Mouse (Mus musculus) limb, embryonic 12.5 days (tissue): ENCODE measurements around the gene Wdr76. TPM values are rescaled to one million over a fixed set of nuclear protein-coding genes. Genes with fewer than 3 reads are reported as not detected.
A peak's percentile ranks its signal among the peaks of the same experiment; 100 is the strongest.

Experiments
- ATAC-seq: fragments of 200-750 bp; cut with Nextera tagmentation; 2 replicates; pipeline ENCODE4 v1.8.0; 2017; ENCODE audit warnings: low read depth, moderate TSS enrichment; ENCODE audit not compliant: insufficient number of reproducible peaks, insufficient read depth, low FRiP score, low TSS enrichment
- H3K27ac ChIP-seq: fragments of 300-500 bp; sonication (generic); 2 replicates; pipeline ENCODE4 v1.5.1; 2016; ENCODE audit warnings: mild to moderate bottlenecking, moderate library complexity
- H3K27me3 ChIP-seq: fragments of 300-500 bp; sonication (generic); 2 replicates; pipeline ENCODE4 v1.6.1; 2016; ENCODE audit warnings: mild to moderate bottlenecking, moderate library complexity
- H3K36me3 ChIP-seq: fragments of 300-500 bp; sonication (generic); 2 replicates; pipeline ENCODE4 v1.6.1; 2016; ENCODE audit warnings: mild to moderate bottlenecking, moderate library complexity
- H3K4me1 ChIP-seq: fragments of 300-500 bp; sonication (generic); replicated peaks from 2 replicates; pipeline ENCODE4 v1.6.1; 2016
- H3K4me2 ChIP-seq: fragments of 300-500 bp; sonication (generic); 2 replicates; pipeline ENCODE4 v1.6.1; 2016; ENCODE audit warnings: mild to moderate bottlenecking, moderate library complexity
- H3K4me3 ChIP-seq: fragments of 300-500 bp; sonication (generic); replicated peaks from 2 replicates; pipeline ENCODE4 v1.5.1; 2016; ENCODE audit warnings: mild to moderate bottlenecking
- H3K9ac ChIP-seq: fragments of 300-500 bp; sonication (generic); replicated peaks from 2 replicates; pipeline ENCODE4 v1.6.1; 2016; ENCODE audit warnings: mild to moderate bottlenecking, moderate library complexity
- H3K9me3 ChIP-seq: fragments of 300-500 bp; sonication (generic); 2 replicates; pipeline ENCODE4 v1.6.1; 2016; ENCODE audit warnings: mild to moderate bottlenecking, moderate library complexity
- WGBS: fragments of 180-500 bp; shearing (Covaris S2); methylation state at CpG from one replicate; pipeline ENCODE4 v1.1.7; 2016; 5-methylcytosine and 5-hydroxymethylcytosine counted together
- polyA plus RNA-seq: library from polyadenylated mRNA; unstranded; fragments of >200 nt; fragmentation: Nextera tagmentation; extraction: Ambion mirVana; gene quantifications from 2 replicates; pipeline ENCODE4 v1.2.1, GENCODE M21; 2016

Wdr76 gene
- polyA plus RNA-seq, 1 experiment from 2014 or later = 9.2 TPM

- H3K9ac ChIP-seq = no peak overlapping the region
- H3K27me3 ChIP-seq = peaks cover 4% of the 10 kb centered on the region; the same call in 1 of the 2 replicates
- WGBS = 75% methylated on average over 9 of the region's 9 CpGs
- peaks cover 10% of the 10 kb centered on the region for H3K4me1 ChIP-seq
- H3K27ac ChIP-seq = no peak overlapping the region
- H3K4me2 ChIP-seq = no peak overlapping the region
- no peak overlapping the region for H3K4me3 ChIP-seq
- ATAC-seq = no peak
- H3K36me3 ChIP-seq = no peaks in the 10 kb centered on the region
- no peaks in the 10 kb centered on the region for H3K9me3 ChIP-seq
These were observed 67.6 kb downstream of the Wdr76 start for GRCm38 (mm10) chr2:121574066-121574630.

- no peak for ATAC-seq
These were observed 69.2 kb downstream of the Wdr76 start for GRCm38 (mm10) chr2:121575741-121576201.

GRCm38 (mm10) chr2:121582809-121583376, 76.4 kb downstream of the Wdr76 start:
- no peak for ATAC-seq
- no peaks in the 10 kb centered on the region for H3K9me3 ChIP-seq
- WGBS = 86% methylated on average over 13 of the region's 13 CpGs
- H3K4me3 ChIP-seq = no peak overlapping the region
- no peak overlapping the region for H3K9ac ChIP-seq
- no peaks in the 10 kb centered on the region for H3K27me3 ChIP-seq
- H3K27ac ChIP-seq = no peak overlapping the region
- H3K4me2 ChIP-seq = no peak overlapping the region
- peaks cover 12% of the 10 kb centered on the region for H3K4me1 ChIP-seq
- no peaks in the 10 kb centered on the region for H3K36me3 ChIP-seq

More at GRCm38 (mm10) chr2:121575741-121576201, 69.2 kb downstream of the Wdr76 start:
- Histone ChIP-seq H3K4me1 (peaks cover 10% of the 10 kb centered on the region), H3K4me3 (no peak overlapping the region), H3K36me3 (no peaks in the 10 kb centered on the region), H3K27me3 (peaks cover 4% of the 10 kb centered on the region; the same call in 1 of the 2 replicates), H3K9me3 (no peaks in the 10 kb centered on the region), H3K4me2 (no peak overlapping the region; the same call in 1 of the 2 replicates), H3K27ac (no peak overlapping the region), H3K9ac (no peak overlapping the region)
- WGBS = 48% methylated on average over 8 of the region's 8 CpGs

GRCm38 (mm10) chr2:121583468-121584116, 77.1 kb downstream of the Wdr76 start:
- Histone ChIP-seq H3K27ac (no peak overlapping the region), H3K4me2 (no peak overlapping the region), H3K36me3 (no peaks in the 10 kb centered on the region), H3K4me3 (no peak overlapping the region), H3K9ac (no peak overlapping the region), H3K9me3 (no peaks in the 10 kb centered on the region), H3K27me3 (no peaks in the 10 kb centered on the region), H3K4me1 (peaks cover 19% of the 10 kb centered on the region)
- no peak for ATAC-seq
- WGBS = 75% methylated on average over 13 of the region's 13 CpGs

GRCm38 (mm10) chr2:121584705-121585104, 78.2 kb downstream of the Wdr76 start:
- 52% methylated on average over 5 of the region's 5 CpGs for WGBS
- ATAC-seq = no peak

GRCm38 (mm10) chr2:121587523-121588308, 81.2 kb downstream of the Wdr76 start:
- no peak overlapping the region for H3K9ac ChIP-seq

More at GRCm38 (mm10) chr2:121584705-121585104, 78.2 kb downstream of the Wdr76 start:
- Histone ChIP-seq H3K9me3 (no peaks in the 10 kb centered on the region), H3K27me3 (0 out of 2 replicates have a peak, but pooled peaks cover 6% of the 10 kb centered on the region), H3K27ac (no peak overlapping the region), H3K9ac (no peak overlapping the region), H3K4me3 (no peak overlapping the region), H3K4me1 (peaks cover 22% of the 10 kb centered on the region), H3K4me2 (no peak overlapping the region), H3K36me3 (no peaks in the 10 kb centered on the region)

GRCm38 (mm10) chr2:121588309-121588694, 81.8 kb downstream of the Wdr76 start:
- H3K27ac ChIP-seq = 0 out of 2 replicates have a peak overlapping the region, but pooled peaks have one; percentile 59
- no peak overlapping the region for H3K4me3 ChIP-seq
- no peaks in the 10 kb centered on the region for H3K36me3 ChIP-seq
- no peaks in the 10 kb centered on the region for H3K9me3 ChIP-seq
- peak overlapping the region; percentile 25 for H3K4me2 ChIP-seq
- WGBS = 46% methylated on average over 4 of the region's 4 CpGs
- H3K27me3 ChIP-seq = peaks cover 13% of the 10 kb centered on the region; the same call in 1 of the 2 replicates
- peaks cover 22% of the 10 kb centered on the region for H3K4me1 ChIP-seq
- H3K9ac ChIP-seq = no peak overlapping the region
- ATAC-seq = peak; percentile 39; the same call in 1 of the 2 replicates

More at GRCm38 (mm10) chr2:121587523-121588308, 81.2 kb downstream of the Wdr76 start:
- peak; percentile 75 for ATAC-seq
- Histone ChIP-seq H3K4me2 (peak overlapping the region; percentile 25), H3K4me1 (peaks cover 22% of the 10 kb centered on the region), H3K9me3 (no peaks in the 10 kb centered on the region), H3K27me3 (peaks cover 13% of the 10 kb centered on the region; the same call in 1 of the 2 replicates), H3K36me3 (no peaks in the 10 kb centered on the region), H3K4me3 (no peak overlapping the region), H3K27ac (peak overlapping the region; percentile 59; the same call in 1 of the 2 replicates)
- 27% methylated on average over 12 of the region's 12 CpGs for WGBS

- Histone ChIP-seq H3K4me1 (peaks cover 13% of the 10 kb centered on the region), H3K9me3 (no peaks in the 10 kb centered on the region), H3K27ac (no peak overlapping the region), H3K36me3 (no peaks in the 10 kb centered on the region), H3K4me3 (no peak overlapping the region), H3K27me3 (peaks cover 12% of the 10 kb centered on the region; the same call in 1 of the 2 replicates), H3K4me2 (no peak overlapping the region), H3K9ac (no peak overlapping the region)
- no peak for ATAC-seq
- WGBS = 55% methylated on average over 3 of the region's 3 CpGs
These were observed 87.6 kb downstream of the Wdr76 start for GRCm38 (mm10) chr2:121594131-121594530.

Other genes with a start within 250 kb of the Wdr76 start
- gene Trp53bp1, start 235.3 kb upstream of the Wdr76 start, polyA plus RNA-seq = 132 and 136 TPM in 2 replicates
- 2.5 and 3.0 TPM in 2 replicates for gene Map1a, start 217.1 kb upstream of the Wdr76 start, polyA plus RNA-seq
- 7.6 and 9.9 TPM in 2 replicates for gene Ppip5k1, start 151.3 kb upstream of the Wdr76 start, polyA plus RNA-seq
- gene Ckmt1, start 149.0 kb upstream of the Wdr76 start, polyA plus RNA-seq = 1.6 and 2.1 TPM in 2 replicates
- gene Strc, start 119.6 kb upstream of the Wdr76 start, polyA plus RNA-seq = not detected in 2 replicates
- 620 and 666 TPM in 2 replicates for gene Pdia3, start 92.9 kb upstream of the Wdr76 start, polyA plus RNA-seq
- 3.5 and 4.1 TPM in 2 replicates for gene Catsper2, start 92.9 kb upstream of the Wdr76 start, polyA plus RNA-seq
- gene Ell3, start 62.4 kb upstream of the Wdr76 start, polyA plus RNA-seq = 10.8 and 13.5 TPM in 2 replicates
- 521 and 544 TPM in 2 replicates for gene Serf2, start 57.5 kb upstream of the Wdr76 start, polyA plus RNA-seq
- 150 and 153 TPM in 2 replicates for gene Hypk, start 53.4 kb upstream of the Wdr76 start, polyA plus RNA-seq
- gene Serinc4, start 49.9 kb upstream of the Wdr76 start, polyA plus RNA-seq = 0.14 TPM in 1 of 2 replicates, not detected in the other
- 66.1 and 67.7 TPM in 2 replicates for gene Mfap1b, start 32.7 kb upstream of the Wdr76 start, polyA plus RNA-seq
- 32.5 and 33.8 TPM in 2 replicates for gene Mfap1a, start 58 bp upstream of the Wdr76 start, polyA plus RNA-seq